Mouse (Mus musculus) limb, embryonic 15.5 days (tissue): Measurements from ENCODE around the gene Scube2. TPM values are rescaled to one million over a fixed set of nuclear protein-coding genes. Genes with fewer than 3 reads are reported as not detected.

Source experiments
- ATAC-seq: fragments of 200-750 bp; cut with Nextera tagmentation; 2 replicates; pipeline ENCODE4 v1.8.0; 2017; ENCODE audit warnings: low read depth, moderate TSS enrichment; ENCODE audit not compliant: insufficient number of reproducible peaks, low FRiP score, low TSS enrichment
- H3K27ac ChIP-seq: fragments of 300-500 bp; sonication (generic); 2 replicates; pipeline ENCODE4 v1.5.1; 2015; ENCODE audit warnings: moderate library complexity, mild to moderate bottlenecking, inconsistent platforms
- H3K27me3 ChIP-seq: fragments of 300-500 bp; sonication (generic); 2 replicates; pipeline ENCODE4 v1.6.1; 2015; ENCODE audit warnings: inconsistent platforms
- H3K36me3 ChIP-seq: fragments of 300-500 bp; sonication (generic); 2 replicates; pipeline ENCODE4 v1.6.1; 2015; ENCODE audit warnings: inconsistent platforms
- H3K4me1 ChIP-seq: fragments of 300-500 bp; sonication (generic); 2 replicates; pipeline ENCODE4 v1.6.1; 2015; ENCODE audit warnings: inconsistent platforms
- H3K4me2 ChIP-seq: fragments of 300-500 bp; sonication (generic); 2 replicates; pipeline ENCODE4 v1.6.1; 2015; ENCODE audit warnings: mild to moderate bottlenecking, inconsistent platforms
- H3K4me3 ChIP-seq: fragments of 300-500 bp; sonication (generic); 2 replicates; pipeline ENCODE4 v1.5.1; 2015; ENCODE audit warnings: mild to moderate bottlenecking, inconsistent platforms
- H3K9ac ChIP-seq: fragments of 300-500 bp; sonication (generic); 2 replicates; pipeline ENCODE4 v1.6.1; 2015; ENCODE audit warnings: inconsistent platforms
- H3K9me3 ChIP-seq: fragments of 300-500 bp; sonication (generic); 2 replicates; pipeline ENCODE4 v1.6.1; 2016; ENCODE audit warnings: inconsistent platforms
- WGBS: fragments of 180-500 bp; shearing (Covaris S2); methylation state at CpG from one replicate; pipeline ENCODE4 v1.1.7; 2015; 5-methylcytosine and 5-hydroxymethylcytosine counted together
- polyA plus RNA-seq: library from polyadenylated mRNA; unstranded; fragments of >200 nt; fragmentation: Nextera tagmentation; extraction: Ambion mirVana; gene quantifications from 2 replicates; pipeline ENCODE4 v1.2.1, GENCODE M21; 2015

Gene Scube2
- polyA plus RNA-seq, 1 experiment from 2014 or later, result 11.6 TPM

DNA sequence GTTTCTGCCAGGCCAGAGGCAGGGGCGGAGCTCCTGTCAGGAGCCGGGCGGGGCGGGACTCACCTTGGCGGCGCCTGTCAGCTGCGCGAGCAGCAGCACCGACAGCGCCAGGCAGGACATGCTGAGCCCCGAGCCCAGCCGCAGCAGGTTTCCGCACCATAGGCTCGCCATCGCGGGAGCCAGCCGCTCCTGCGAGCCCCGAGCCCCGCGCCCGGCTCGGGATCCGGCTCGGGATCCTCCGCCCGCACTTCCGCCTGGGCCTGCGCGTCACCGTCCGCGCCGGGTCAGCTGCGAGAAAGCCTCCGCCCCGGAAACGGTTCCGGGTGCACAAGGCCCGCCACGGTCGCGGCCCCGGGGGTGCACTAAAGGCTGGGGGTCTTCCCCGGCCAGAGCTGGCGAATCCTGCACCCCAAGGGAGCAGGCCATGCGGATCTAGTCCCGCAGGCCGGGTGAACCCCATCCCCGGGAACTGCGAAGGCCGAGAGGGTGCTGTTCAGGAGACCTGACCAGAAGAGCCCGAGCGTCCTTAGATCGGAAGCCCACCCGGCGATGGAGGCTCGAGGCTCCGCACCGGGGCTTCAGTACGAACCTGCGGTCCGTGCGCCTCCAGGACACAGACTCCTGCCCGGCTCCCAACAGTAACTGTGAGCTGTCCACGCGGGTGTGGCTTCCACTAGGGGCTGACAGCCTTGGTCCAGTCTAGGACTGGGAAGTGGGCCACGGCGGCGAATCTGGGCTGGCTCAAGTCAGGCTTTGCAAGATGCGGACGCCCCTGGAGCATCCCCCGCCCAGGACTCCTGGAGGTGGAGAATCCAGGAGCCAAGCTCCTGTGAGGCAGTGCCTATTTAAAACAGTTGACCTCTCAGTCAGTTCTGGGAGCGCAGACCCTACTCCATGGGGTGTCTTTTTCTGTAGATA is 113.2 kb downstream of the Scube2 start, which contains the start of gene Tmem9b:
TSS of gene Tmem9b (minus strand) at position 868 of the 918 bp plus-strand sequence.
- Histone ChIP-seq H3K9me3 (no peaks in the 10 kb centered on the region), H3K27me3 (no peaks in the 10 kb centered on the region), H3K4me2 (peak within 1 kb of the TSS; percentile 87), H3K4me3 (peak within 1 kb of the TSS; percentile 88), H3K9ac (peak within 1 kb of the TSS; percentile 90), H3K36me3 (no peaks in the 10 kb centered on the region), H3K4me1 (peaks cover 16% of the 10 kb centered on the region), H3K27ac (peak within 1 kb of the TSS; percentile 93)
- under 1% methylated on average over 74 of the region's 74 CpGs for WGBS
- peak; percentile 73 for ATAC-seq

DNA sequence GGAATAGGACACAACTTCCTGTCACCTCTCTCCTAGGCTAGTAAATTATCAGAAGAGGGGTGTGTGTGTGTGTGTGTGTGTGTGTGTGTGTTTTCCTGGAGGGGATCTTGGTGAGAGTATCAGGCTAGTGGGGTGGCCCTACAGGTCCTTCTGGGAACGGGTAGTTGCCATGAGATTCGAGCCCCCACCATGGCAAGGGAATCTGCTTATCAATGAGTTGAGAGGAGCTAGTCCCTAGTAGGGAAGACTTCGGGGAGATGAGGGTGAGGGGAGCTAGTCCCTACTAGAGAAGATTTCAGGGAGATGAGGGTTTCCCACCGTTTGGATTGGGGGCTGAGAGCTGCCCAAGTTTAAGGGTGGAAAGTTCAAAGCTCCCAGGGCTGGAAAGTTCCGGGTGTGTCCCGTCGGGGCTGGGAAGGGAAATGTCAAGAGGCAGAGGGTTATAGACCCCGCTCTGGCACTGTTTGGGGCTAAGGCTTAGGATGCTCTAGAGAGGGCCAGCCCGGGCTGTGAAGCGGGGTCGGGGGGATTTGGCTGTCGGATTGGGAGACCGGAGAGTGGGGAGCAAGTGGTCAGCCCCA is 114.0 kb downstream of the Scube2 start:
- peaks cover 16% of the 10 kb centered on the region for H3K4me1 ChIP-seq
- H3K9me3 ChIP-seq, result no peaks in the 10 kb centered on the region
- peak overlapping the region; percentile 87 for H3K4me2 ChIP-seq
- ATAC-seq, result peak; percentile 59
- 5% methylated on average over 13 of the region's 13 CpGs for WGBS
- peaks cover under 1% of the 10 kb centered on the region; the same call in 1 of the 2 replicates for H3K36me3 ChIP-seq
- no peaks in the 10 kb centered on the region for H3K27me3 ChIP-seq
- H3K9ac ChIP-seq, result peak overlapping the region; percentile 90
- peak overlapping the region; percentile 93 for H3K27ac ChIP-seq
- peak overlapping the region; percentile 88 for H3K4me3 ChIP-seq

Other genes starting within 250 kb of the Scube2 start
- 46.0 and 46.3 TPM in 2 replicates for gene St5, start 162.1 kb downstream of the Scube2 start, polyA plus RNA-seq
- 39.4 and 41.2 TPM in 2 replicates for gene Akip1, start 162.0 kb downstream of the Scube2 start, polyA plus RNA-seq
- not detected in 2 replicates for gene BC051019, start 141.8 kb downstream of the Scube2 start, polyA plus RNA-seq
- not detected in 2 replicates for gene Ascl3, start 134.0 kb downstream of the Scube2 start, polyA plus RNA-seq
- gene Tmem9b, start 112.8 kb downstream of the Scube2 start, polyA plus RNA-seq, result 64.7 and 74.2 TPM in 2 replicates
- gene Nrip3, start 83.7 kb downstream of the Scube2 start, polyA plus RNA-seq, result 1.5 and 1.7 TPM in 2 replicates
- 31.9 and 34.7 TPM in 2 replicates for gene Dennd5a, start 94.8 kb upstream of the Scube2 start, polyA plus RNA-seq
- 69.8 and 71.6 TPM in 2 replicates for gene Tmem41b, start 121.2 kb upstream of the Scube2 start, polyA plus RNA-seq
- gene Ipo7, start 152.6 kb upstream of the Scube2 start, polyA plus RNA-seq, result 35.1 and 42.8 TPM in 2 replicates
- gene Zfp143, start 195.5 kb upstream of the Scube2 start, polyA plus RNA-seq, result 17.9 and 18.6 TPM in 2 replicates